11 mouse cellular contexts compared by ENCODE assay signal in genomic region chr2:135251821-135252315, GRCm38 (mm10).
DNase-seq lines count a peak whose midpoint lies in the region; ATAC-seq and TF ChIP-seq lines count a peak whose summit lies in the region.
"Had no signal": no experiment of that assay in that cellular context is flagged by ENCODE, and none has a peak within 500 bp of the region (broad histone marks: within the 10 kb centered on the region; RNA-seq: fewer than 3 reads in every experiment).

No protein-coding gene starts in this region.

- no peak overlapping the region for H3K4me3 ChIP-seq in kidney, embryonic 14.5 days (ENCODE audit: low read length)
- H3K4me3 ChIP-seq in midbrain, postnatal 0 days (ENCODE audit: low read depth, low read length): no peak overlapping the region
- no peak overlapping the region for H3K4me3 ChIP-seq in midbrain, embryonic 13.5 days (replicated peaks)
- no peak overlapping the region for H3K4me3 ChIP-seq in cerebellum, adult 2 months (replicated peaks; ENCODE audit: insufficient read depth, low read depth, low read length)
- H3K4me3 ChIP-seq: forebrain, embryonic 12.5 days; heart, embryonic 10.5 days; hindbrain, embryonic 15.5 days; megakaryocyte, embryonic 14.5 days had no signal

- H3K9ac ChIP-seq in kidney, embryonic 14.5 days (ENCODE audit: low read depth, low read length): no peak overlapping the region
- no peak overlapping the region for H3K9ac ChIP-seq in midbrain, postnatal 0 days (replicated peaks; ENCODE audit: low read length, poor library complexity, severe bottlenecking)
- no peak overlapping the region for H3K9ac ChIP-seq in midbrain, embryonic 13.5 days (replicated peaks)
- H3K9ac ChIP-seq: forebrain, embryonic 12.5 days; hindbrain, embryonic 15.5 days had no signal

- no peaks in the 10 kb centered on the region for H3K27me3 ChIP-seq in kidney, embryonic 14.5 days (ENCODE audit: control insufficient read depth, insufficient read depth, low read length)
- H3K27me3 ChIP-seq in midbrain, postnatal 0 days (ENCODE audit: insufficient read depth, low read length): no peaks in the 10 kb centered on the region
- no peaks in the 10 kb centered on the region for H3K27me3 ChIP-seq in midbrain, embryonic 13.5 days
- H3K27me3 ChIP-seq in cerebellum, adult 2 months (ENCODE audit: control insufficient read depth, insufficient read depth, low read length): no peaks in the 10 kb centered on the region
- H3K27me3 ChIP-seq: forebrain, embryonic 12.5 days; hindbrain, embryonic 15.5 days; megakaryocyte, embryonic 14.5 days had no signal

- DNase-seq in kidney, adult 8-10 months: peak; percentile 5 to 6
- peak; percentile 17 for DNase-seq in midbrain, postnatal 0 days (ENCODE audit: low spot score)
- DNase-seq in cerebellum, adult 2 months: peak in 1 of 2 experiments; percentile 14
- no peak for DNase-seq in spleen, adult 12 weeks (ENCODE audit: low spot score)

- WGBS in kidney, embryonic 14.5 days: 94% methylated on average over 3 of the region's 3 CpGs
- 95% methylated on average over 3 of the region's 3 CpGs for WGBS in midbrain, postnatal 0 days
- 94% methylated on average over 3 of the region's 3 CpGs for WGBS in midbrain, embryonic 13.5 days
- 96% methylated on average over 3 of the region's 3 CpGs for WGBS in cerebellum, adult 2 months

- H3K4me1 ChIP-seq in kidney, embryonic 14.5 days (ENCODE audit: control insufficient read depth, insufficient read depth, low read length): no peaks in the 10 kb centered on the region
- H3K4me1 ChIP-seq in midbrain, postnatal 0 days (ENCODE audit: insufficient read depth, low read length): no peaks in the 10 kb centered on the region
- H3K4me1 ChIP-seq in midbrain, embryonic 13.5 days (replicated peaks): no peaks in the 10 kb centered on the region
- no peaks in the 10 kb centered on the region for H3K4me1 ChIP-seq in cerebellum, adult 2 months (ENCODE audit: control insufficient read depth, insufficient read depth, low read length)
- H3K4me1 ChIP-seq: forebrain, embryonic 12.5 days; hindbrain, embryonic 15.5 days; megakaryocyte, embryonic 14.5 days had no signal

- no peak overlapping the region for H3K4me2 ChIP-seq in kidney, embryonic 14.5 days (replicated peaks; ENCODE audit: low read depth, low read length)
- no peak overlapping the region for H3K4me2 ChIP-seq in midbrain, postnatal 0 days (ENCODE audit: low read depth, low read length, poor library complexity, severe bottlenecking)
- H3K4me2 ChIP-seq in midbrain, embryonic 13.5 days (replicated peaks): no peak overlapping the region
- H3K4me2 ChIP-seq: forebrain, embryonic 12.5 days; hindbrain, embryonic 15.5 days had no signal

- no peaks in the 10 kb centered on the region for H3K36me3 ChIP-seq in kidney, embryonic 14.5 days (ENCODE audit: control insufficient read depth, insufficient read depth, low read length)
- H3K36me3 ChIP-seq in midbrain, postnatal 0 days (ENCODE audit: insufficient read depth, low read length): no peaks in the 10 kb centered on the region
- no peaks in the 10 kb centered on the region for H3K36me3 ChIP-seq in midbrain, embryonic 13.5 days
- H3K36me3 ChIP-seq: forebrain, embryonic 12.5 days; heart, embryonic 10.5 days; hindbrain, embryonic 15.5 days had no signal

- no peak for ATAC-seq in kidney, embryonic 14.5 days (ENCODE audit: low FRiP score, low TSS enrichment)
- ATAC-seq in midbrain, postnatal 0 days (ENCODE audit: low FRiP score): no peak
- ATAC-seq in midbrain, embryonic 13.5 days: no peak
- ATAC-seq in granulocyte monocyte progenitor cell, adult 5-6 weeks (replicated peaks; ENCODE audit: poor library complexity, severe bottlenecking): no peak; the same call in 1 of the 2 replicates

- no peak for TF ChIP-seq POLR2A in cerebellum, adult 2 months (IDR thresholded peaks at IDR 0.05; ENCODE audit: borderline replicate concordance, insufficient read depth, low read length)

- TF ChIP-seq CTCF in midbrain, postnatal 0 days (IDR thresholded peaks at IDR 0.05): peak; percentile 66
- peak; percentile 51; the same call in 1 of the 2 replicates for TF ChIP-seq CTCF in cerebellum, adult 2 months (IDR thresholded peaks at IDR 0.05; ENCODE audit: borderline replicate concordance, insufficient read depth, low read depth, low read length)

- H3K27ac ChIP-seq in kidney, embryonic 14.5 days (ENCODE audit: low read depth, low read length): no peak overlapping the region
- H3K27ac ChIP-seq in midbrain, postnatal 0 days (ENCODE audit: low read depth, low read length): no peak overlapping the region
- H3K27ac ChIP-seq in midbrain, embryonic 13.5 days: no peak overlapping the region
- no peak overlapping the region for H3K27ac ChIP-seq in cerebellum, adult 2 months (ENCODE audit: insufficient read depth, low read length)
- H3K27ac ChIP-seq: forebrain, embryonic 12.5 days; heart, embryonic 10.5 days; hindbrain, embryonic 15.5 days had no signal

- no peaks in the 10 kb centered on the region for H3K9me3 ChIP-seq in kidney, embryonic 14.5 days (ENCODE audit: control insufficient read depth, low read length)
- H3K9me3 ChIP-seq in midbrain, postnatal 0 days (ENCODE audit: low read length): no peaks in the 10 kb centered on the region
- no peaks in the 10 kb centered on the region for H3K9me3 ChIP-seq in midbrain, embryonic 13.5 days
- H3K9me3 ChIP-seq: forebrain, embryonic 12.5 days; heart, embryonic 10.5 days; hindbrain, embryonic 15.5 days; megakaryocyte, embryonic 14.5 days had no signal
